In genomic region chr12:86832551-86833182, GRCm38 (mm10) we compare ENCODE assay signal across 8 mouse cellular contexts. TPM values are rescaled to one million over a fixed set of nuclear protein-coding genes. Genes with fewer than 3 reads are reported as not detected.
DNase-seq lines count a peak whose midpoint lies in the region; ATAC-seq and TF ChIP-seq lines count a peak whose summit lies in the region.

No protein-coding gene starts in this region.

- H3K27me3 ChIP-seq in thymus, adult 2 months (ENCODE audit: control insufficient read depth, insufficient read depth, low read length) = no peaks in the 10 kb centered on the region
- H3K27me3 ChIP-seq in forebrain, embryonic 11.5 days (ENCODE audit: control insufficient read depth, insufficient read depth, low read length) = no peaks in the 10 kb centered on the region; the same call in 1 of the 2 replicates
- H3K27me3 ChIP-seq in limb, embryonic 11.5 days (ENCODE audit: control insufficient read depth, insufficient read depth, low read length) = no peaks in the 10 kb centered on the region
- H3K27me3 ChIP-seq in neural tube, embryonic 13.5 days = no peaks in the 10 kb centered on the region

- peak overlapping the region; percentile 47; the same call in 1 of the 2 replicates for H3K4me2 ChIP-seq in forebrain, embryonic 11.5 days (ENCODE audit: low read depth, low read length, severe bottlenecking)
- peak overlapping the region; percentile 34; the same call in 1 of the 2 replicates for H3K4me2 ChIP-seq in limb, embryonic 11.5 days (ENCODE audit: low read depth, severe bottlenecking)
- H3K4me2 ChIP-seq in neural tube, embryonic 13.5 days = peak overlapping the region; percentile 47; the same call in 1 of the 2 replicates

- DNase-seq in thymus, adult 2 months = no peak
- DNase-seq in thymus, postnatal 14 days = no peak
- no peak for DNase-seq in forebrain, embryonic 11.5 days (ENCODE audit: low spot score)
- DNase-seq in limb, embryonic 11.5 days (ENCODE audit: low spot score) = no peak
- DNase-seq in urinary bladder, adult 2 months (ENCODE audit: low spot score) = no peak
- DNase-seq in cerebellum, postnatal 4 days (ENCODE audit: low spot score in 2 of 2) = no peak

- peak overlapping the region; percentile 58; the same call in 1 of the 2 replicates for H3K9ac ChIP-seq in forebrain, embryonic 11.5 days (ENCODE audit: low read length)
- H3K9ac ChIP-seq in limb, embryonic 11.5 days (ENCODE audit: low read length) = peak overlapping the region; percentile 61
- peak overlapping the region; percentile 65; the same call in 1 of the 2 replicates for H3K9ac ChIP-seq in neural tube, embryonic 13.5 days

- TF ChIP-seq POLR2A in thymus, adult 2 months (IDR thresholded peaks at IDR 0.05; ENCODE audit: control insufficient read depth, extremely low read depth, insufficient read depth, low read length, poor library complexity) = no peak

- TF ChIP-seq CTCF in thymus, adult 2 months (IDR thresholded peaks at IDR 0.05; ENCODE audit: borderline replicate concordance, control insufficient read depth, extremely low read depth, insufficient read depth, low read length, poor library complexity) = no peak

- no peak overlapping the region for H3K4me3 ChIP-seq in thymus, adult 2 months (ENCODE audit: control insufficient read depth, insufficient read depth, low read length)
- no peak overlapping the region for H3K4me3 ChIP-seq in forebrain, embryonic 11.5 days (ENCODE audit: low read depth, low read length)
- H3K4me3 ChIP-seq in limb, embryonic 11.5 days (ENCODE audit: low read depth, low read length) = no peak overlapping the region
- no peak overlapping the region for H3K4me3 ChIP-seq in neural tube, embryonic 13.5 days

- H3K4me1 ChIP-seq in thymus, adult 2 months (replicated peaks; ENCODE audit: control insufficient read depth, insufficient read depth, low read length) = peaks cover 68% of the 10 kb centered on the region
- peaks cover 23% of the 10 kb centered on the region for H3K4me1 ChIP-seq in forebrain, embryonic 11.5 days (replicated peaks; ENCODE audit: control insufficient read depth, insufficient read depth, low read length)
- peaks cover 20% of the 10 kb centered on the region for H3K4me1 ChIP-seq in limb, embryonic 11.5 days (ENCODE audit: control insufficient read depth, insufficient read depth, low read length)
- peaks cover 43% of the 10 kb centered on the region for H3K4me1 ChIP-seq in neural tube, embryonic 13.5 days (replicated peaks)

- no peaks in the 10 kb centered on the region for H3K9me3 ChIP-seq in forebrain, embryonic 11.5 days (ENCODE audit: control insufficient read depth, low read length)
- H3K9me3 ChIP-seq in limb, embryonic 11.5 days (ENCODE audit: control insufficient read depth, low read length) = no peaks in the 10 kb centered on the region
- H3K9me3 ChIP-seq in neural tube, embryonic 13.5 days = no peaks in the 10 kb centered on the region

- peak overlapping the region; percentile 90; the same call in 1 of the 2 replicates for H3K27ac ChIP-seq in thymus, adult 2 months (ENCODE audit: control insufficient read depth, insufficient read depth, low read length)
- H3K27ac ChIP-seq in forebrain, embryonic 11.5 days (ENCODE audit: low read depth, low read length) = no peak overlapping the region
- 0 out of 2 replicates have a peak overlapping the region, but pooled peaks have one; percentile 18 for H3K27ac ChIP-seq in limb, embryonic 11.5 days (replicated peaks; ENCODE audit: low read depth, low read length)
- H3K27ac ChIP-seq in neural tube, embryonic 13.5 days (replicated peaks) = peak overlapping the region; percentile 86

- no peaks in the 10 kb centered on the region for H3K36me3 ChIP-seq in thymus, adult 2 months (ENCODE audit: control insufficient read depth, insufficient read depth, low read length)
- no peaks in the 10 kb centered on the region for H3K36me3 ChIP-seq in forebrain, embryonic 11.5 days (ENCODE audit: control insufficient read depth, insufficient read depth, low read length)
- no peaks in the 10 kb centered on the region for H3K36me3 ChIP-seq in limb, embryonic 11.5 days (ENCODE audit: control insufficient read depth, insufficient read depth, low read length)
- H3K36me3 ChIP-seq in neural tube, embryonic 13.5 days = no peaks in the 10 kb centered on the region

- no peak; the same call in 1 of the 2 replicates for ATAC-seq in forebrain, embryonic 11.5 days (replicated peaks; ENCODE audit: low FRiP score)
- no peak for ATAC-seq in limb, embryonic 11.5 days (ENCODE audit: insufficient number of reproducible peaks, low FRiP score, low TSS enrichment, low read depth)
- ATAC-seq in neural tube, embryonic 13.5 days (ENCODE audit: low read depth) = no peak
- ATAC-seq in frontal cortex, adult (ENCODE audit: low TSS enrichment) = no peak

- 31% methylated on average over 11 of the region's 11 CpGs for WGBS in thymus, adult 2 months
- 63% methylated on average over 11 of the region's 11 CpGs for WGBS in forebrain, embryonic 11.5 days
- WGBS in limb, embryonic 11.5 days = 63% methylated on average over 11 of the region's 11 CpGs
- 63% methylated on average over 11 of the region's 11 CpGs for WGBS in neural tube, embryonic 13.5 days

RNA-seq across cellular contexts. Expression of gene Irf2bpl, which starts 51.9 kb away (rescaled TPM):
- polyA plus RNA-seq in thymus, adult 2 months (2012; rRNA removed) = 38.6 and 46.1 TPM in 2 replicates
- 40.3 and 42.7 TPM in 2 replicates for polyA plus RNA-seq in forebrain, embryonic 11.5 days (2014; fragmentation: Nextera tagmentation; extraction: Ambion mirVana)
- polyA plus RNA-seq in limb, embryonic 11.5 days (2014; fragmentation: Nextera tagmentation; extraction: Ambion mirVana) = 17.9 and 22.0 TPM in 2 replicates
- 59.9 and 60.7 TPM in 2 replicates for polyA plus RNA-seq in neural tube, embryonic 13.5 days (2015; fragmentation: Nextera tagmentation; extraction: Ambion mirVana)
- polyA plus RNA-seq in urinary bladder, adult 2 months (2012; rRNA removed) = 29.6 and 38.2 TPM in 2 replicates
